Mouse (Mus musculus) stomach, postnatal 0 days (tissue): Measurements from ENCODE around the gene Elmo2.

Experiments
- CTCF ChIP-seq: IDR thresholded peaks from 2 replicates; pipeline ENCODE4 v1.5.1; 2016; ENCODE audit warnings: antibody characterized with exemption, low read depth, mild to moderate bottlenecking, moderate library complexity
- EP300 ChIP-seq: optimal IDR thresholded peaks from 2 replicates; pipeline ENCODE3; 2016; ENCODE audit warnings: antibody characterized with exemption

DNA sequence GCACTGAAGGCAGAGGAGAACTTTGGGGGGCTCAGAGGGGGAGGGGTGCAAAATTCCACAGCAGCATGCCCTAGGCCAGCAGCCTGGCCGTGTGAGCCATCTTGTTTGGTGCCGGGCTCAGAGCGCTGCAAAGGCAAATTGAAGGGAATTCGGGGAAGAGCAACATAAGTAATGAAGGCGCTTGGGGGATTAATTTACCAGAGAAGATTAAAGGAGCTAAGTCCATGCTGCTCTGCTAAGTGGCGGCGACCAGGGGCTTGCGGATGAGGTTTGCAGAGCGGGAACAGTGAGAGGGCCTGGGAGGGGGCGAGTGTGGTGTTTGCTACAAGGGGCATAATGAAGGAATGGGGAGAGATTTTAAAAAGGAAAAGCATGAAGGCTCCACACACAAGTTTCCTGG, 46.9 kb downstream of the Elmo2 start:
- no peak for TF ChIP-seq CTCF
- no peak for TF ChIP-seq EP300
